Mouse (Mus musculus): ENCODE measurements around the gene Gpt2.

DNA sequence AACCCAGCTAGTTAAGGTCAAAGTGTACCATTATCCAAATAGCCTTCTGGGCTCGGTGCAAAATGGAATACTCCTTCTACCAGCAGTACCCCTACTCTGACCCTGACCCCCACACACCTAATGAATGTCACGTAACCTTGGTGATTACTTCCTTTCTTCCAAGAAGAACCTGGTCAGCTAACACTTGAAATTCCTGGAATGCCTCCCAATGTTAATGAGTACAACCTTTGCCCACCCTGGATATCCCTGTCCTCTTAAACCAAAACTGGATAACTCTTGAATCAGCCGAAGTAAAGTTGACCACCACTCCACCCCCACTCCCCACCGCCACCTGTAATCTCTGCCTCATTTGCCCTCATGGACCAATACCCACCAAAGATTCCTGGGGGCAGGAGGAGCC is 19.1 kb upstream of the Gpt2 start:
- TF ChIP-seq CTCF (IDR thresholded peaks at IDR 0.05; ENCODE audit: extremely low read depth, insufficient read depth, insufficient read length, insufficient replicate concordance) (no peak), POLR2A (IDR thresholded peaks at IDR 0.05; ENCODE audit: low read depth, low read length) (no peak)
